Mouse (Mus musculus) effector memory CD4-positive, alpha-beta T cell, adult 5 months (primary cell): ENCODE data around the gene Ccl4. TPM values are rescaled to one million over a fixed set of nuclear protein-coding genes. Genes with fewer than 3 reads are reported as not detected.

Source experiments
- polyA plus RNA-seq: library from polyadenylated mRNA; unstranded; fragments of 100-300 nt; shearing (Covaris generic); gene quantifications from one replicate; pipeline ENCODE4 v1.2.1, GENCODE M21; 2017

The Ccl4 gene
- polyA plus RNA-seq = 91.7 TPM

DNA sequence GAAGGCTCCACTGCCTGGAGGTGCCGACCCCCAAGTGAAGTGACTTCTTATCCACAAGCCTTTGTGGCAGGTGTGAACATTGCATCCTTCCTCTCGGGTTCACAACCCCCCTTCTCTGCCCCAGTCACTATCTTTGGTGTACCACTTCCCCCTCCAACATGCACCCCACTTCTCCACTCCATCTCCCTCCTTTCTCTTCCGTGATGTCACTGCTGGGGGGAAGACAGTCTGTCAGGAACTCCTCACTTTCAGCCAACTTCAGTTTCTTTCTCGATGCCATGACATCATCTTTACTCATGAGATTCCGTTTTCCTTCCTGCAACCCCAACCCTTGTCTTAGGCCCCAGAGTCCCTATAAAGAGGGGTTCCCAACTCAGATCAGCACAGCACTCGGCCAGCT is at the start of gene Ccl4:
TSS of gene Ccl4 (plus strand) at position 381 of the 400 bp plus-strand sequence.

DNA sequence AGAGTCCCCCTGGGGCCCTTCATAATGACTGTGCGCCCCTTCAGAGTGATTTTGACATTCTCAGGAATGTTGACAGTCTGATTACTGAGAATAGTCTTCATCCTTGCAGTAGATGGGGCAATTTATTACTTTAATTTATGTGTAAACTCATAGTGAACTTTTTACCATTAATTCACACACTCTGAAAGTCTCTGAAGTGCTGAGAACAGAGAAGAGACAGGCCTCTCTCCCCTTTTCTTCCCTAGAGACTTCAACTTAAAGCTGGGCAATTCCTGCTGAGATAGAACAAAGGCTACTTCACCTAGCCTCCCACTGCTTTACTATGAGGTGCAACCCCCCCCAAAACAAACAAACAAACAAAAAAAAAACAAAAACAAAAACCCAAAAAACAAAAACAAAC is 16.9 kb upstream of the Ccl4 start, which contains the start of gene Rpl9-ps1:
TSS of gene Rpl9-ps1 (minus strand) at position 101 of the 400 bp plus-strand sequence.

DNA sequence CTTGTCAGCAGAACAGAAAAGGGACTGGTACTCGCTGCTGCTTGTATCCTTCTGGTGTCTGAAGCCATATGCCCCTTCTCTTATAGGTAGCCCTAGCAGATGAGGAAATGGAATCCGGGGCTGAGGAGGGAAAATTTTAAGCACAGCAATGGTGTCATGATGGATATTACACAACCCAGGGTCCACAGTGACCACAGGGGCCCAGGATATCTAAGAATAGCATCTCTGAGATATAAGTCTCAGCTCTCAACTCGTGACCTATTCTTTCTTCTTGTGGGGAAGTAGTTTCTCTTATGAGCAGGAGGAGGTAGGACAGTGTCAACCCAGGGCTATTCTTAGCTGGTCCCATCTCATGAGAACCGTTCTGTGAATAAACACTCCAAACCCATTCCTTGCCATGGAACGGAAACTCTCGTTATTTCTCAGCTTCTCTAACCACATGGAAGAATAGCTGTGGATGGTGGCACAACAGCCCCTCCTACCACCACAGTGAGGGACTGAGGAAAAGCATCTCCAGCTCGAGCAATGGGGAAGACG is 13.0 kb upstream of the Ccl4 start, which contains the start of gene Ccl3:
TSS of gene Ccl3 (minus strand) at position 51 of the 537 bp plus-strand sequence.

DNA sequence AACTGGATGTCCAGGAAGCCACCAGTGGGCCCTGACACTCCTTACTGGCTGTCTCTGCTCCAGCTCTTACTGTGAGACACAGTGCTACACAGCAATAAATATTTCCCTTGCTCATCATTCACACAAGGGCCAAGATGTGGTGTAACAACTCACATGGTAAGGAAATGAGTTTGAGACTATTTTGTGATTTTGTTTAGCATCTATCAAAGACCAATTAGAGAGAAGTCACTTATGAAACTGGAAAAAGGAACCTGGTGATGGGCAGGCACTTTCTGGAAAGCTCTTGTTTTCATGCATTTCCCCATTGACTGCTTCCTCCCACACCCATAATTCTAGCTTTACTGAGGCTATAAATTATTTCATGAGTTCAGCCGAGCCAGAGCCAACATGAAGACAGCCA is 41.3 kb downstream of the Ccl4 start, which contains the start of gene Wfdc17:
TSS of gene Wfdc17 (plus strand) at position 287 of the 400 bp plus-strand sequence.

GRCm38 (mm10) chr11:83708715-83709114 is 46.3 kb downstream of the Ccl4 start, which contains the start of gene Wfdc18:
Gene Wfdc18 (plus strand): TSS chr11:83709015.

Other genes with a start within 250 kb of the Ccl4 start
- gene Gas2l2, start 233.1 kb upstream of the Ccl4 start, polyA plus RNA-seq = not detected
- 1.1 TPM for gene 1700020L24Rik, start 224.9 kb upstream of the Ccl4 start, polyA plus RNA-seq
- not detected for gene Mmp28, start 199.5 kb upstream of the Ccl4 start, polyA plus RNA-seq
- gene Taf15, start 189.5 kb upstream of the Ccl4 start, polyA plus RNA-seq = 24.6 TPM
- gene Heatr9, start 140.4 kb upstream of the Ccl4 start, polyA plus RNA-seq = 1.2 TPM
- gene Ccl5, start 132.1 kb upstream of the Ccl4 start, polyA plus RNA-seq = 1,423 TPM
- 0.34 TPM for gene Ccl9, start 83.9 kb upstream of the Ccl4 start, polyA plus RNA-seq
- gene Ccl6, start 69.5 kb upstream of the Ccl4 start, polyA plus RNA-seq = 0.50 TPM
- gene Rpl9-ps1, start 17.0 kb upstream of the Ccl4 start, polyA plus RNA-seq = not detected
- gene Ccl3, start 13.2 kb upstream of the Ccl4 start, polyA plus RNA-seq = 25.2 TPM
- not detected for gene Wfdc17, start 41.4 kb downstream of the Ccl4 start, polyA plus RNA-seq
- gene Wfdc18, start 46.4 kb downstream of the Ccl4 start, polyA plus RNA-seq = not detected
- not detected for gene Wfdc21, start 84.4 kb downstream of the Ccl4 start, polyA plus RNA-seq
- gene Heatr6, start 91.1 kb downstream of the Ccl4 start, polyA plus RNA-seq = 27.3 TPM
- 0.15 TPM for gene Hnf1b, start 187.5 kb downstream of the Ccl4 start, polyA plus RNA-seq